Mouse (Mus musculus) MEL (cell line): ENCODE measurements around the gene Scube3.

Experiments used
- E2F4 ChIP-seq: IDR thresholded peaks from 2 replicates; pipeline ENCODE4 v1.6.1; 2011; ENCODE audit warnings: low read depth, low read length, improper control_type of control experiment, borderline replicate concordance
- GATA1 ChIP-seq: IDR thresholded peaks from 2 replicates; pipeline ENCODE4 v1.6.1; 2011; ENCODE audit warnings: low read depth, low read length, improper control_type of control experiment
- HCFC1 ChIP-seq: IDR thresholded peaks from 2 replicates; pipeline ENCODE4 v1.6.1; 2012; ENCODE audit warnings: low read depth, mild to moderate bottlenecking, inconsistent platforms, low read length, improper control_type of control experiment, moderate library complexity
- RAD21 ChIP-seq: IDR thresholded peaks from 2 replicates; pipeline ENCODE4 v1.6.1; 2011; ENCODE audit warnings: mild to moderate bottlenecking, low read depth, low read length, improper control_type of control experiment
- USF2 ChIP-seq, 2 experiments: IDR thresholded peaks; 2 replicates each; pipeline ENCODE4 v1.6.1; 2011 to 2012; ENCODE audit warnings: improper control_type of control experiment in 2 of 2, low read length in 2 of 2, borderline replicate concordance in 1 of 2, inconsistent platforms in 1 of 2, low read depth in 1 of 2, mild to moderate bottlenecking in 1 of 2; ENCODE audit not compliant: insufficient read depth in 1 of 2
- ZMIZ1 ChIP-seq: IDR thresholded peaks from 2 replicates; pipeline ENCODE4 v1.6.1; 2012; ENCODE audit warnings: low read depth, mild to moderate bottlenecking, inconsistent platforms, low read length, improper control_type of control experiment, moderate library complexity
- ZNF384 ChIP-seq: IDR thresholded peaks from 2 replicates; pipeline ENCODE4 v1.6.1; 2012; ENCODE audit warnings: low read depth, mild to moderate bottlenecking, inconsistent platforms, low read length, improper control_type of control experiment

DNA sequence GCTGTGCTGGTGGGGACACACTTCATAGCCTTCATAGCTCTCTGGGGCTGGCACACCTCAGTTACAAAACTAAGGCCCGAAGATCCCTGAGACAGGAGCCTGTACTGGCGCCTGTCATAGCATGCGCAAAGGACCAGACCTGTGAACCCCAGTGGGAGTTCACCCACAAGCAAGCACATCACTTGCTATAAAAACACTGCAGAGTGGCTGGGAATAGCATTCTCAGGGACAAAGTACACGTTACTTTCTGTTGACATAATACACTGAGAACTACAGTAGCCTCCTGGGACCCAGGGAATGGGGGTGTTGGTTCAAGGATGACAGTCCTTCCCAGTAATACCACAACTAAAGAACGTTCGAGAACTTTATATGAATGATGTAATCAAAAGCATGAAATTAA lies 11.2 kb downstream of the Scube3 start:
- TF ChIP-seq GATA1 (no peak), USF2 (IDR thresholded peaks at IDR 0.05; ENCODE audit: borderline replicate concordance in 1 of 2, insufficient read depth in 1 of 2, low read depth in 1 of 2, low read length in 2 of 2) (no peak), E2F4 (no peak), HCFC1 (no peak), ZNF384 (no peak), RAD21 (no peak), ZMIZ1 (no peak)
